Mouse (Mus musculus) cerebellum, adult 11-12 months (tissue): ENCODE data around the gene Gm42715.
"Not testable (repeated sequence)": the region's sequence is repeated elsewhere in the genome, so short reads cannot be mapped to it uniquely, and the experiment has no call there.

Experiments
- DNase-seq: peaks from one replicate; pipeline ENCODE4 v3.0.0; 2022

Gene Gm42715

DNA sequence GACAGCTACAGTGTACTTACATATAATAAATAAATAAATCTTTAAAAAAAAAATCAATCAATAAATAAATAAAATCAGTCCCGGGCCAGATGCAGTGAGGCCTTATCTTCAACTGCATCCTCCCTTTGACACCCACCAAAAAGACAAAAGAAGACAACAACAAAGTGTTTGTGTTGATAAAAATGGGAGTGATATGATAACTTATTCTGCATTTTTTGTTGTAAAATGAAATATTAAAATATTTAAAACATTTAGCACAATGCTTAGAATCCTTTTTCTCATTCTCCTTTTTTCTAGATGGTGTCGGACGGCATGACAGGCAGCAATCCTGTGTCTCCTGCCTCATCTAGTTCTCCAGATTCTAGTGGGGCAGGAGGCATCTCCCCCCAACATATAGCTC, at the start of gene Gm42715:
TSS of gene Gm42715 (plus strand) at position 301 of the 400 bp plus-strand sequence.
- DNase-seq: no peak

- no peak for DNase-seq
Measured at GRCm38 (mm10) chr7:127470011-127470715, 49.2 kb upstream of the Gm42715 start.

- peak; percentile 95 for DNase-seq
Measured at GRCm38 (mm10) chr7:127470743-127471645, 48.4 kb upstream of the Gm42715 start.

GRCm38 (mm10) chr7:127471646-127472010, 47.8 kb upstream of the Gm42715 start:
- DNase-seq: no peak

GRCm38 (mm10) chr7:127472060-127472459, 47.3 kb upstream of the Gm42715 start:
- DNase-seq: no peak

- peak; percentile 50 for DNase-seq
Measured at GRCm38 (mm10) chr7:127473705-127474104, 45.7 kb upstream of the Gm42715 start.

- DNase-seq: peak; percentile 59
Measured at GRCm38 (mm10) chr7:127474378-127475070, 44.9 kb upstream of the Gm42715 start.

- DNase-seq: peak; percentile 51
Measured at GRCm38 (mm10) chr7:127475186-127475740, 44.1 kb upstream of the Gm42715 start.

DNA sequence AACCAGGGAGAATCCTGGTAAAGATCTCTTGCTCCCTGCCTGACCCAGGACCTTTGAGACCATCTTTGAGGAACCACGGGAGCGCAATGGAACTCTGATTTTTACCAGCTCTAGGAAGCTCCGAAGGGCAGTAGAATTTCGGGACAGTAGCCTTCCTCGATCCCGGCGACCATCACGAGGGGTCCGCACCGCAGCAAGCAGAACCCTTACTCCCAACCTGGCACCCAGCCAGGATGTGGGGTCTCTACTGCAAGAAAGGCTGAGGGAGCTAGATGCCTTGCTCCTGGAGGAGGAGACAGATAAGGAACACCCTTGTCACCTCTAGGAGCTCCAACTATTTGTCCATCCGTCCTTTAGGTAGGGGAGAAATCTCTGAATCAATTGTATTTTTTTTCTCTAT, 43.0 kb upstream of the Gm42715 start:
- DNase-seq: peak; percentile 80

DNA sequence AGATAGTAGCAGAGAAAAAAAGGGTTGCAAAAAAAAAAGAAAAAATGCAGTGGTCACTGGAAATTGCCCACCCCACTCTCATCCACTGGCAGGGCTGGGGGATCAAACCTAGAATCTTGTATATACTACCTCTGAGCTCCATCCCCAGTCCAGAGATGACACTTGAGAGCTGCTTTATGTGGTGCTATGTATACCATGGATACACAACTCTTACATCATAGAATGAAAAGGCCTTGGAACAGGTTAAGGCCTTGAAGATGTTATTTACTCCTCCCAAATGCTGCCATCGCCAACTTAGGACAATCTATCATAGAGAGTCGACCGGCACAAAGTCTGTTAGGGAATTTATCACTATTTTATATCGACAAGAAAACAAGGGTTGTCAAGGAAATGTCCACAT, 42.5 kb upstream of the Gm42715 start:
- DNase-seq: peak; percentile 39

DNA sequence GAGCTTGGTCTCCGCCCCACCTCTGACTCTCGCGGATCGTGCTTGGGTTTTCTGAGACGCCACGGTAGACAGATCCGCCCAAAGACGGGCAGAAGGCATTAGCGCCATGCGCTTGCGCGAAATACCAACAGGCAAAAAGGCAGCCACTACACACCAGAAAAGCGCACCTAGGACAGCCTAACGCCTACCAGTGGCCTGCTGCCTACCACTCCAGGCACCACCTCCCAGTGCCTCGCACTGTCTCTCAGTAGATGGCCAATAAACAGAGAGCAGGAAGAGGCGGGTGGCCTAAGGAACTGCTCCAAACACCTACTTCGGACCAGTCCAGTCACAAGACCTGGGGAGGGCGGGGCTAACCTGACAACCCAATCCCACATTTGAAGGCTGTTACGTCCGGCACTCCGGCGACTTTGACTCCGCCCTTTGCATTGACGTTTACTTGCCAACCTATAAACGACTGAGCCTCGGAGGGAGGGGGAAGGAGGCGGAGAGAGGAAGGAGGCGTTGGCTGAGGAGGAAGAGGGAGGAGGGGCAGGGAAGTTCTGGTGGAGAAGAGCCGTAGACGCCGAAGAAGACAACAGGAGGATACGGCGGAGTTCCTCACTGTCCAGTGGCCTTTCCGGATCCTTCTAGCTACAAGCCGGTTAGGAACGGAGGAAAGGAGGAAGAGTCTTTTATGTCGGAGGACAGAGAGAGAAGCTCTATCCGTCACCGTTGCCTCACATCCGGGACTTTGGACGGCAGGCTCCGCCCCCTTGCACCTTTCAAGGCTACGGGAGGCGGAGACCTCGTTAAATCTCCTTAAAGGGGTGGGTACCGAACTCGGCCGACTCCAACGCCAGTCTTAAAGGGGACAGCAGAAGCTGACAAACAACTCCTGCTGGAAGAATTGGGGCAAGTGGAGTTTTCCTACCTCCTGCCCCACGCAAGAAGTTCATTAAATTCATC, 41.4 kb upstream of the Gm42715 start:
- peak; percentile 100 for DNase-seq

- DNase-seq: peak; percentile 97
Measured at GRCm38 (mm10) chr7:127478635-127479317, 40.6 kb upstream of the Gm42715 start, which contains the start of gene Fbrs. Gene Fbrs, plus strand, starts transcription at chr7:127479199.

DNA sequence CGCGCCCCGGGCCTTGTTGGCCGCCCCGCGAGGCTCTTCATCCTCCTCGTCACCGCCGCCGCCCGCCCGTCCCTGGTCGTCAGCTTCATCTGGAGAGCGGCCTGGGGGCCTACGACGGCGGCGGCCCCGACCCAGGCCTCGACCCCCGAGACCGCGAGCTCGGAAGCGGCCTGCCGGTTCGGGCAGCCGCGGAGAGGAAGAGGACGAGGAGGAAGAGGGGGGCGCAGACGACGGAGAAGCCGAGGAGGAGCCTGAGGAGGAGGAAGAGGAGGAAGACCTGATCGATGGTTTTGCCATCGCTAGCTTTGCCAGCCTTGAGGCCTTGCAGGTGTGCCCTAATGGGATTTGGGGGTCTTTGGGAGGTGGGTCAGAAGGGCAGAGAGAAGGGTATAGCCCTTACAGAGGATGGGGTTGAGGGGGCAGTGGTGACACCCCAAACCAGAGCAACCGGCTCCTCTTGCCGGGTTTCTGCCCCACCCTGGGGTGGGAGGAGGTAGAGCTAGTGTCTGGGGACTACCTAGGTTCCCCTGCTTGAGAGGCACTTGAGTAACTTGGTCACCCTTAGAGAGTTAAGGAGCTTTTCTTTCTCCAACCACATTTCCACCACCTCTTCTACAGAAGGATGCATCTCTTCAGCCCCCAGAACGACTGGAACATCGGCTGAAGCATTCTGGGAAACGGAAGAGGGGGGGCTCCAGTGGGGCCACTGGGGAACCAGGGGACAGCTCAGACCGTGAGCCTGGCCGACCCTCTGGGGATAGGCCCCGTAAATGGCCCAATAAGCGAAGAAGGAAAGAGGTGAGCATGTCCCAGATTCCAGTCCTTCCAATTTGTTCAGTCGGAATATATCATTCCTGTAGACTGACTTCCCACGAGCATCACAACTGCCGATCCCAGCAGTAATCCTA, 39.8 kb upstream of the Gm42715 start:
- peak; percentile 65 for DNase-seq

GRCm38 (mm10) chr7:127480321-127480720, 39.1 kb upstream of the Gm42715 start:
- DNase-seq: no peak

DNA sequence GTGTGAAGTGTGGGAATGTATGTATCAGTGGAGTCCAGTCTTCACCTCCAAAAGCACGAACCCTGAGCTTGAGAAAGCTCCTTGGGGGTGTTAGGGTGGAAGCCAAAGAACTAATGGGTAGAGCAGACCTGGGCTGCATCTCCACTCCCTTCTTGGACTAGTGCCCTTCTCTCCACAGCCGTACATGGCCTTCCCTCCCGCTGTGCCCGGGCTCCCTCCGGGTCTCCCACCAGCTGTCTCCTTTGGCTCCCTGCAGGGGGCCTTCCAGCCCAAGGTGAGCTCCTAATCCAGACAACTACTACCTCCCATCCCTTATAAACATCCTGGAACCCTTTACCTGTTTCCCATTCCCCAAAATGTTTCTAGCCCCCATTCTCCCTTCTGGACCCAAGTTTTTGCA, 34.0 kb upstream of the Gm42715 start:
- DNase-seq: peak; percentile 65

- not testable (repeated sequence) for DNase-seq
Measured at GRCm38 (mm10) chr7:127488364-127488763, 31.0 kb upstream of the Gm42715 start.

GRCm38 (mm10) chr7:127489982-127490381, 29.4 kb upstream of the Gm42715 start:
- DNase-seq: no peak

- DNase-seq: no peak
Measured at GRCm38 (mm10) chr7:127491846-127492245, 27.5 kb upstream of the Gm42715 start.

DNA sequence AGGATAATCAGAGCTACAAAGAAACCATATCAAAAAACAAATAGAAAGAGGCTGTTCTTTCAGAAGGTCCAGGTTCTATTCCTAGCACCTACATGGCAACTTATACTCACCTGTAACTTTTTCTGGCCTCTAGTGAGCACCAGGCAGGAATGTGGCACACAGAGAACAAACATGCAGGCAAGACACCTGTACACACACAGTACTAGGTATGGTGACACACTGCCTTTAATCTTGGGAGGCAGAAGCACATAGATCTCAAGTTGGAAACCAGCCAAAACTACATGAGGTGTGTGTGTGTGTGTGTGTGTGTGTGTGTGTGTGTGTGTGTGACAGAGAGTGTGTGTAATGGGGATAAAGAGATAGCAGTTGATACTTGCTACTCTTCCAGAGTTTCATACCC, 24.7 kb upstream of the Gm42715 start:
- DNase-seq: no peak

DNA sequence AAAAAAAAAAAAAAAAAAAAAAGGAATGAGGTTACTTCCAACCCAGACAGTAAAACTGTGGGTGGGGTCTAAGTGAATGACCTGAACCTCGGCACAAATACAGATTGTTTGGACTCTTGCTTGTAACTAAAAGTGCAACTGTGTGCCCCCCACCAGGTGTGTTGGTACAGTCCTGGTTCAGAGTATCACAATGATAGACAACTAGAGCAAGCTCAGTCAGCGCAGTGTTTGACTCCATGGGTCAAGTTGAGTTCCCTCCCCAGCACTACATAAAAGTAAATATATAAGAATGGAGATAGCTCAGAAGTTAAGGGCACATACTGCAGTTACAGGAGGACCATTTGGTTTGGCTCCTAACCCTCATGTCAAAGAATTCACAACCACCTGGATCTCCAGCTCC, 22.0 kb upstream of the Gm42715 start:
- no peak for DNase-seq
